In the genomic region with DNA sequence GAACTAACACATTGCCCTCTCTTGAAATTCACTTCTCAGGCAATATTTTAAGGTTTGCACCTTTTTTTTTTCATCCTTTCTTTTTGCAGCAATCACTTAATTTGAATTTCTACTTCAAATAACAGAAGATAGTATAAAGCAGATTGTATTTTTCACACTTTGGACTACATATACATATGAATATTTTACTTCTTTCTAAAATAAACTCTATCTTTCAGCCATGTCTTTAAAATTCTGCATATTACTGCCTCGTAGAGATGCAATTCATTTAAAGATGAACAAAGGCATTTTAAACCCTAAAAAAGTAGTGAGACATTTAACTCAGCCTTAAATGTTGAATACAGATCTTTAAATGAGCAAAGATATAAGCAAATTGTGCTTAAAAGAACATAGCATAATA, we compare ENCODE assay signal across 23 mouse cellular contexts.
"Had no signal": no experiment of that assay in that cellular context is flagged by ENCODE, and none has a peak within 500 bp of the region (broad histone marks: within the 10 kb centered on the region; RNA-seq: fewer than 3 reads in every experiment).

No protein-coding gene starts in this region.

- H3K4me3 ChIP-seq: layer of hippocampus, adult 2 months; limb, embryonic 12.5 days; limb, embryonic 15.5 days; midbrain, embryonic 12.5 days; midbrain, embryonic 15.5 days; neural tube, embryonic 12.5 days; neural tube, embryonic 15.5 days; stomach, embryonic 15.5 days had no signal

- DNase-seq: kidney, postnatal 25 days; layer of hippocampus, adult 9-11 months; left cerebral cortex, postnatal 4 days; liver, postnatal 0 days; lung, embryonic 14.5 days; right cerebral cortex, adult 18-20 months; right cerebral cortex, postnatal 14 days; spleen, adult 18-20 months; thymus, adult 18-20 months; thymus, postnatal 36 days had no signal

- H3K36me3 ChIP-seq: limb, embryonic 12.5 days; limb, embryonic 15.5 days; midbrain, embryonic 12.5 days; midbrain, embryonic 15.5 days; neural tube, embryonic 12.5 days; neural tube, embryonic 15.5 days; stomach, embryonic 15.5 days had no signal

- ATAC-seq: liver, postnatal 0 days; lung, postnatal 0 days; midbrain, embryonic 15.5 days had no signal

- H3K9me3 ChIP-seq: limb, embryonic 12.5 days; limb, embryonic 15.5 days; midbrain, embryonic 12.5 days; midbrain, embryonic 15.5 days; neural tube, embryonic 12.5 days; neural tube, embryonic 15.5 days; stomach, embryonic 15.5 days had no signal

- H3K27ac ChIP-seq: kidney, postnatal 0 days; layer of hippocampus, adult 2 months; limb, embryonic 12.5 days; limb, embryonic 15.5 days; liver, embryonic 14.5 days; macrophage; midbrain, embryonic 12.5 days; midbrain, embryonic 15.5 days; neural tube, embryonic 12.5 days; neural tube, embryonic 15.5 days; stomach, embryonic 15.5 days had no signal

- H3K9ac ChIP-seq: limb, embryonic 12.5 days; limb, embryonic 15.5 days; liver, embryonic 14.5 days; liver, postnatal 0 days; lung, embryonic 14.5 days; midbrain, embryonic 12.5 days; midbrain, embryonic 15.5 days; neural tube, embryonic 12.5 days; neural tube, embryonic 15.5 days; stomach, embryonic 15.5 days had no signal

- H3K27me3 ChIP-seq: limb, embryonic 12.5 days; limb, embryonic 15.5 days; midbrain, embryonic 12.5 days; midbrain, embryonic 15.5 days; neural tube, embryonic 12.5 days; neural tube, embryonic 15.5 days; stomach, embryonic 15.5 days had no signal

- H3K4me2 ChIP-seq: limb, embryonic 12.5 days; limb, embryonic 15.5 days; liver, embryonic 11.5 days; lung, embryonic 14.5 days; midbrain, embryonic 12.5 days; midbrain, embryonic 15.5 days; neural tube, embryonic 12.5 days; neural tube, embryonic 15.5 days; stomach, embryonic 15.5 days had no signal

- H3K4me1 ChIP-seq: limb, embryonic 12.5 days; limb, embryonic 15.5 days; midbrain, embryonic 12.5 days; midbrain, embryonic 15.5 days; neural tube, embryonic 12.5 days; neural tube, embryonic 15.5 days; stomach, embryonic 15.5 days had no signal
